Mouse (Mus musculus): ENCODE data around the gene Scd3.

- TF ChIP-seq CTCF (conservative IDR thresholded peaks at IDR 0.05; ENCODE audit: insufficient read depth, insufficient read length, low read depth, low read length): no peak
- no peak for TF ChIP-seq POLR2A (IDR thresholded peaks at IDR 0.05; ENCODE audit: low read depth, low read length)
Observed at GRCm38 (mm10) chr19:44287415-44288110, 84.5 kb downstream of the Scd3 start.

Data from kidney, adult 2 months (tissue).